Mouse (Mus musculus) kidney, embryonic 14.5 days (tissue): Measurements from ENCODE around the gene Nsun2. TPM values are rescaled to one million over a fixed set of nuclear protein-coding genes. Genes with fewer than 3 reads are reported as not detected.

Experiments
- ATAC-seq: fragments of 200-750 bp; cut with Nextera tagmentation; 2 replicates; pipeline ENCODE4 v1.8.0; 2017; ENCODE audit warnings: moderate number of reproducible peaks, mild to moderate bottlenecking, moderate TSS enrichment, moderate library complexity; ENCODE audit not compliant: low FRiP score, low TSS enrichment
- H3K27ac ChIP-seq: fragments of 300-500 bp; sonication (generic); 2 replicates; pipeline ENCODE4 v1.5.1; 2014; ENCODE audit warnings: low read depth, mild to moderate bottlenecking, low read length, moderate library complexity, mixed read lengths
- H3K27me3 ChIP-seq: fragments of 300-500 bp; sonication (generic); 2 replicates; pipeline ENCODE4 v1.6.1; 2014; ENCODE audit warnings: mild to moderate bottlenecking, low read length; ENCODE audit not compliant: control insufficient read depth, insufficient read depth
- H3K36me3 ChIP-seq: fragments of 300-500 bp; sonication (generic); 2 replicates; pipeline ENCODE4 v1.6.1; 2014; ENCODE audit warnings: low read length, mixed read lengths; ENCODE audit not compliant: control insufficient read depth, insufficient read depth
- H3K4me1 ChIP-seq: fragments of 300-500 bp; sonication (generic); 2 replicates; pipeline ENCODE4 v1.6.1; 2014; ENCODE audit warnings: low read length, mixed read lengths; ENCODE audit not compliant: control insufficient read depth, insufficient read depth
- H3K4me2 ChIP-seq: fragments of 300-500 bp; sonication (generic); replicated peaks from 2 replicates; pipeline ENCODE4 v1.6.1; 2014; ENCODE audit warnings: low read depth, mild to moderate bottlenecking, low read length
- H3K4me3 ChIP-seq: fragments of 300-500 bp; sonication (generic); 2 replicates; pipeline ENCODE4 v1.5.1; 2014; ENCODE audit warnings: mild to moderate bottlenecking, low read length
- H3K9ac ChIP-seq: fragments of 300-500 bp; sonication (generic); 2 replicates; pipeline ENCODE4 v1.6.1; 2014; ENCODE audit warnings: low read depth, mild to moderate bottlenecking, low read length, moderate library complexity
- H3K9me3 ChIP-seq: fragments of 300-500 bp; sonication (generic); 2 replicates; pipeline ENCODE4 v1.6.1; 2016; ENCODE audit warnings: low read length; ENCODE audit not compliant: control insufficient read depth
- WGBS: fragments of 180-500 bp; shearing (Covaris S2); extraction: QIAGEN DNeasy Blood & Tissue Kit; methylation state at CpG from one replicate; pipeline ENCODE4 v1.1.7; 2014; 5-methylcytosine and 5-hydroxymethylcytosine counted together
- polyA plus RNA-seq: library from polyadenylated mRNA; unstranded; fragments of >200 nt; fragmentation: Nextera tagmentation; extraction: Ambion mirVana; gene quantifications from 2 replicates; pipeline ENCODE4 v1.2.1, GENCODE M21; 2014

The Nsun2 gene
- polyA plus RNA-seq, 1 experiment from 2014 or later, result 142 TPM

DNA sequence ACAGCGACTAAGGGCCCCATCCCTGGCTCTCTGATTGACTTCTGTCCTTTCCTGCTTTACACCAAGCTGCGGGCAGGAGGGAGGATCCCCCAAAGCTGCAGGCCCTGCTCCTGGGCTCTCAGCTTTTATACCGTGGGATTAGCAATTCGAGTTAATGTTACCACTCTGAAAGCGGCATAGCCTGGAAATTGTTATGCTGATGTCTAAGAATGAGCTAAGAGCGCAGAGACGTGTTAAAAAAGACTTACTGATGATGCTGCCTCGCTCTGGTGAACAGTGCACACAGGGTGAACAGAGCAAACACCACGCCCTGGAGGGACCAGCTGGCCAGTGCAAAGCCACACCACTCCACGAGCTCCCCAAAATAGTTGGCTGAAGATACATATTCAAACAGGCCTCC is 52.8 kb downstream of the Nsun2 start:
- Histone ChIP-seq H3K4me2 (no peak overlapping the region), H3K4me1 (no peaks in the 10 kb centered on the region), H3K9me3 (no peaks in the 10 kb centered on the region), H3K36me3 (no peaks in the 10 kb centered on the region), H3K9ac (no peak overlapping the region), H3K27me3 (no peaks in the 10 kb centered on the region), H3K4me3 (no peak overlapping the region), H3K27ac (no peak overlapping the region)
- no peak for ATAC-seq
- 58% methylated on average over 10 of the region's 10 CpGs for WGBS

GRCm38 (mm10) chr13:69587849-69588248 is 54.3 kb downstream of the Nsun2 start:
- no peak for ATAC-seq
- H3K9me3 ChIP-seq, result no peaks in the 10 kb centered on the region
- H3K27me3 ChIP-seq, result no peaks in the 10 kb centered on the region
- H3K27ac ChIP-seq, result no peak overlapping the region
- H3K4me3 ChIP-seq, result no peak overlapping the region
- no peaks in the 10 kb centered on the region for H3K36me3 ChIP-seq
- H3K4me1 ChIP-seq, result no peaks in the 10 kb centered on the region
- 66% methylated on average over 3 of the region's 3 CpGs for whole genome bisulfite sequencing
- no peak overlapping the region for H3K9ac ChIP-seq
- no peak overlapping the region for H3K4me2 ChIP-seq

DNA sequence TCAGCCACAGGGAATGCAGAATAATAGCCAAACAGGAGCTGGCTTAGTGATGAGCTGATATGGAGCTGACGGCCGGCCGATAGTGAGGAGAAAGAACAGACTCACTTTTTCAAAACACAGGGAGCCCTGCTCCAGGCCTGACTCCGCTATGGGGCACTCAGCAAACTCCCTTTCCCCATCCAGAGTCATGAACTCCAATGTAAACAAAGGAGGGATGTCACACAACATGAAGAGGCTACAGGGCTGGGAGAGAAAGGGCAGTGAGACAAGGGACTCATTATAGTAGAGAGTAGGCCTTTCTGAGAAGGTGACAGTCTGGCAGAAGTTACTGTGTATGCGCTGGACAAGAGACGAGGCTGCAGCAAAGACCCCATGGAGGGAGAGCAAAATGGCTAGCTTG is 54.7 kb downstream of the Nsun2 start:
- Histone ChIP-seq H3K27me3 (no peaks in the 10 kb centered on the region), H3K9ac (no peak overlapping the region), H3K4me2 (no peak overlapping the region), H3K27ac (no peak overlapping the region), H3K4me3 (no peak overlapping the region), H3K9me3 (no peaks in the 10 kb centered on the region), H3K36me3 (no peaks in the 10 kb centered on the region), H3K4me1 (0 out of 2 replicates have a peak, but pooled peaks cover 2% of the 10 kb centered on the region)
- WGBS, result 67% methylated on average over 6 of the region's 6 CpGs
- ATAC-seq, result no peak

DNA sequence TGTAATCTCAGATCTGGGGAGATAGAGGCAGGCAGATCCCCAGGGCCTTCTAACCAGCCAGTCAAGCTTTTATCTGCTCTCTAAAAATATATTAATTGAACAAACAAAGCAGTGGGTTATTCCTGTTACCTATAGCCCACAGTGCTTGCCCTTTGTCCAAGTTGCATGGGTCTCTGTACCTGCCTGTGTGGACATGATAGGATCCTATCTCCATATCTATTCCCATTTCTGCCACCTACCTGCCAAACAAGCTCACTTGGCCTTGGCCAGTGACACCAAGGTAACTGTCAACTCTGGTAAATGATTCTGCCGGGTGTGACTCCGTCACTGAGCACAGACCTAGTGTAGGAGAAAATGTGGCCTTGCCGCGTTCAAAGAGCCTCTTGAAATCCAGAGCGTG is 57.8 kb downstream of the Nsun2 start:
- Histone ChIP-seq H3K4me3 (no peak overlapping the region), H3K27me3 (no peaks in the 10 kb centered on the region), H3K9me3 (no peaks in the 10 kb centered on the region), H3K4me1 (0 out of 2 replicates have a peak, but pooled peaks cover 6% of the 10 kb centered on the region), H3K9ac (no peak overlapping the region), H3K4me2 (no peak overlapping the region), H3K36me3 (no peaks in the 10 kb centered on the region), H3K27ac (no peak overlapping the region)
- no peak for ATAC-seq
- WGBS, result 95% methylated on average over 5 of the region's 5 CpGs

GRCm38 (mm10) chr13:69592226-69592625 is 58.7 kb downstream of the Nsun2 start:
- Histone ChIP-seq H3K9ac (no peak overlapping the region), H3K4me2 (no peak overlapping the region), H3K4me1 (0 out of 2 replicates have a peak, but pooled peaks cover 6% of the 10 kb centered on the region), H3K9me3 (no peaks in the 10 kb centered on the region), H3K27me3 (no peaks in the 10 kb centered on the region), H3K36me3 (no peaks in the 10 kb centered on the region), H3K4me3 (no peak overlapping the region), H3K27ac (no peak overlapping the region)
- WGBS, result 79% methylated on average over 8 of the region's 8 CpGs
- no peak for ATAC-seq

DNA sequence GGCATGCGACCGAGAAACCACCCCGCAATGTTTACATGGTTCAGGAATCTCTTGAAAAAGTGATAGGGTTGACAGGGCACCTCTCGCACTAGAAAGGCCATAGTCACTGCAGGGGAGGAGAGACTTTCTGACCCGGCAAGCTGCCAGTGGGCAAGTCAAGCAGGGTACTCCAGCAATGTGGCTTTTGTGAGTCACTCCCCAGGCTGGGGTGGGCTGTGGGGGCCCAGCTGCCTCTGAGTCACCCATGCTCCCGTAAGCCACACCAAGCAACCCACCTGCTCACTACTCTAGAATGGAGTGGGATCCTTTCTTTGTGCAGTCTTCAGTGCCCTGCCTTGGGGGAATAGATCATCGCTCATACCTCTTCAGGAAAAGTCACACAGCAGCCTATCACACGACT is 59.9 kb downstream of the Nsun2 start:
- H3K4me2 ChIP-seq, result no peak overlapping the region
- no peak overlapping the region for H3K4me3 ChIP-seq
- H3K36me3 ChIP-seq, result no peaks in the 10 kb centered on the region
- H3K27me3 ChIP-seq, result no peaks in the 10 kb centered on the region
- no peak overlapping the region for H3K27ac ChIP-seq
- 0 out of 2 replicates have a peak, but pooled peaks cover 6% of the 10 kb centered on the region for H3K4me1 ChIP-seq
- WGBS, result 71% methylated on average over 8 of the region's 8 CpGs
- peak; percentile 32; the same call in 1 of the 2 replicates for ATAC-seq
- H3K9me3 ChIP-seq, result no peaks in the 10 kb centered on the region
- no peak overlapping the region for H3K9ac ChIP-seq

- Histone ChIP-seq H3K4me3 (no peak overlapping the region), H3K4me2 (no peak overlapping the region), H3K36me3 (no peaks in the 10 kb centered on the region), H3K4me1 (0 out of 2 replicates have a peak, but pooled peaks cover 6% of the 10 kb centered on the region), H3K9ac (no peak overlapping the region), H3K27ac (no peak overlapping the region), H3K9me3 (no peaks in the 10 kb centered on the region), H3K27me3 (no peaks in the 10 kb centered on the region)
- no peak; the same call in 1 of the 2 replicates for ATAC-seq
- WGBS, result 76% methylated on average over 7 of the region's 7 CpGs
Observed at GRCm38 (mm10) chr13:69594577-69595256, 61.2 kb downstream of the Nsun2 start.

- ATAC-seq, result no peak
- Histone ChIP-seq H3K36me3 (no peaks in the 10 kb centered on the region), H3K4me2 (no peak overlapping the region), H3K27ac (no peak overlapping the region), H3K4me3 (no peak overlapping the region), H3K9me3 (no peaks in the 10 kb centered on the region), H3K27me3 (no peaks in the 10 kb centered on the region), H3K9ac (no peak overlapping the region), H3K4me1 (0 out of 2 replicates have a peak, but pooled peaks cover 6% of the 10 kb centered on the region)
- 92% methylated on average over 6 of the region's 6 CpGs for WGBS
Observed at GRCm38 (mm10) chr13:69595911-69596310, 62.4 kb downstream of the Nsun2 start.

- Histone ChIP-seq H3K4me2 (no peak overlapping the region), H3K27ac (no peak overlapping the region), H3K4me1 (0 out of 2 replicates have a peak, but pooled peaks cover 6% of the 10 kb centered on the region), H3K4me3 (no peak overlapping the region), H3K9ac (no peak overlapping the region), H3K27me3 (no peaks in the 10 kb centered on the region), H3K9me3 (no peaks in the 10 kb centered on the region), H3K36me3 (no peaks in the 10 kb centered on the region)
- WGBS, result 96% methylated on average over 2 of the region's 2 CpGs
- ATAC-seq, result no peak
Observed at GRCm38 (mm10) chr13:69596515-69596914, 63.0 kb downstream of the Nsun2 start.
